Mouse (Mus musculus) Patski (cell line): ENCODE data around the gene Pitpnm2. TPM values are rescaled to one million over a fixed set of nuclear protein-coding genes. Genes with fewer than 3 reads are reported as not detected.
A peak's percentile ranks its signal among the peaks of the same experiment; 100 is the strongest.

Experiments
- ATAC-seq: fragments of 100-300 bp; one replicate; pipeline ENCODE4 v1.8.0; 2021
- CTCF ChIA-PET: fragments of 350-600 bp; sonication (Branson Sonifier 250); formaldehyde crosslinking; loops from one replicate; lab custom pipeline; 2022; ENCODE audit warnings: inconsistent platforms; lab: Charles Lee
- POLR2A ChIA-PET: fragments of 350-600 bp; sonication (Branson Sonifier 250); formaldehyde crosslinking; loops from one replicate; lab custom pipeline; 2022; ENCODE audit warnings: antibody characterized with exemption, inconsistent platforms; lab: Charles Lee
- DNase-seq: peaks from one replicate; pipeline ENCODE4 v3.0.0-alpha.2; 2011; ENCODE audit warnings: low read depth, low spot score
- H3K27me3 ChIP-seq: fragments of 371-371 bp; one replicate; pipeline ENCODE4 v1.5.1; 2021
- CTCF ChIP-seq: fragments of 100-300 bp; IDR thresholded peaks from one replicate; pipeline ENCODE4 v1.5.1; 2021
- in situ Hi-C: fragments of 300-500 bp; cut with MboI; formaldehyde crosslinking; loops from 3 replicates; pipeline ENCODE4 v1.11.1; 2018; ENCODE audit warnings: low pct_unique_long_range_greater_than_20kb, mixed read lengths
- polyA plus RNA-seq: library from polyadenylated mRNA; unstranded; gene quantifications from one replicate; pipeline ENCODE4 v1.2.3, GENCODE M21; 2021

Pitpnm2 gene
- polyA plus RNA-seq, 1 experiment from 2014 or later, result 33.3 TPM

- no peak for TF ChIP-seq CTCF
- no peaks in the 10 kb centered on the region for H3K27me3 ChIP-seq
- ChIA-PET POLR2A (interaction anchor here (1.0 kb wide), 1 partner anchor 29 kb away, joined by 3 read pairs; no protein-coding TSS in a partner anchor), CTCF (interaction anchor here (0.9 to 2.1 kb wide), 6 partner anchors 8 to 49 kb away, joined by 3 to 6 read pairs (median 4); no protein-coding TSS in a partner anchor)
- in situ Hi-C loops, result no loop called here
- ATAC-seq (peak; percentile 64), DNase-seq (no peak)
Observed at GRCm38 (mm10) chr5:124194386-124195084, 55.0 kb downstream of the Pitpnm2 start.

- H3K27me3 ChIP-seq, result no peaks in the 10 kb centered on the region
- no peak for TF ChIP-seq CTCF
- in situ Hi-C loops, result no loop called here
- CTCF ChIA-PET, result interaction anchor here (0.9 to 1.5 kb wide), 3 partner anchors 9 to 18 kb away, joined by 3 to 5 read pairs (median 4); no protein-coding TSS in a partner anchor
- DNase-seq, result no peak
- POLR2A ChIA-PET, result interaction anchor here (1.1 kb wide), 1 partner anchor 52 kb away, joined by 3 read pairs; no protein-coding TSS in a partner anchor
- ATAC-seq, result no peak
Observed at GRCm38 (mm10) chr5:124193286-124194112, 56.1 kb downstream of the Pitpnm2 start.

GRCm38 (mm10) chr5:124192726-124193285 lies 56.8 kb downstream of the Pitpnm2 start:
- in situ Hi-C loops, result no loop called here
- no peak for TF ChIP-seq CTCF

GRCm38 (mm10) chr5:124192251-124192710 lies 57.3 kb downstream of the Pitpnm2 start:
- H3K27me3 ChIP-seq, result no peaks in the 10 kb centered on the region
- ChIA-PET POLR2A (interaction anchor here (0.9 to 1.6 kb wide), 3 partner anchors 16 to 66 kb away, joined by 3 to 4 read pairs (median 4); no protein-coding TSS in a partner anchor), CTCF (interaction anchor here (0.9 kb wide), 1 partner anchor 16 kb away, joined by 5 read pairs; no protein-coding TSS in a partner anchor)
- ATAC-seq (no peak), DNase-seq (no peak)
- in situ Hi-C loops, result no loop called here
- TF ChIP-seq CTCF, result no peak

More at GRCm38 (mm10) chr5:124192726-124193285, 56.8 kb downstream of the Pitpnm2 start:
- no peak for DNase-seq
- H3K27me3 ChIP-seq, result no peaks in the 10 kb centered on the region
- ChIA-PET CTCF (interaction anchor here (0.9 kb wide), 1 partner anchor 17 kb away, joined by 5 read pairs; no protein-coding TSS in a partner anchor), POLR2A (interaction anchor here (1.1 to 1.6 kb wide), 2 partner anchors 16 to 52 kb away, joined by 3 to 4 read pairs; no protein-coding TSS in a partner anchor)
- ATAC-seq, result no peak

GRCm38 (mm10) chr5:124190146-124190870 lies 59.3 kb downstream of the Pitpnm2 start:
- in situ Hi-C loops, result no loop called here
- DNase-seq (no peak), ATAC-seq (no peak)
- ChIA-PET POLR2A (no interaction called here), CTCF (interaction anchor here (0.8 kb wide), 1 partner anchor 46 kb away, joined by 3 read pairs; no protein-coding TSS in a partner anchor)
- no peak for TF ChIP-seq CTCF
- H3K27me3 ChIP-seq, result no peaks in the 10 kb centered on the region

GRCm38 (mm10) chr5:124189572-124189981 lies 60.0 kb downstream of the Pitpnm2 start:
- TF ChIP-seq CTCF, result no peak
- in situ Hi-C loops, result no loop called here
- ChIA-PET POLR2A (no interaction called here), CTCF (interaction anchor here (1.0 to 2.3 kb wide), 3 partner anchors 18 to 34 kb away, joined by 3 to 7 read pairs (median 3); no protein-coding TSS in a partner anchor)
- ATAC-seq, result peak; percentile 63
- no peak for DNase-seq
- H3K27me3 ChIP-seq, result no peaks in the 10 kb centered on the region

GRCm38 (mm10) chr5:124187508-124188311 lies 61.9 kb downstream of the Pitpnm2 start:
- TF ChIP-seq CTCF, result no peak
- DNase-seq, result no peak
- ChIA-PET CTCF (interaction anchor here (2.3 kb wide), 1 partner anchor 21 kb away, joined by 7 read pairs; no protein-coding TSS in a partner anchor), POLR2A (interaction anchor here (2.1 kb wide), 1 partner anchor 13 kb away, joined by 6 read pairs; no protein-coding TSS in a partner anchor)
- no peaks in the 10 kb centered on the region for H3K27me3 ChIP-seq
- ATAC-seq, result no peak
- in situ Hi-C loops, result no loop called here

GRCm38 (mm10) chr5:124186981-124187507 lies 62.5 kb downstream of the Pitpnm2 start:
- in situ Hi-C loops, result no loop called here
- H3K27me3 ChIP-seq, result no peaks in the 10 kb centered on the region
- DNase-seq (no peak), ATAC-seq (no peak)
- CTCF ChIA-PET, result interaction anchor here (3.2 kb wide), 1 partner anchor 12 kb away, joined by 16 read pairs; no protein-coding TSS in a partner anchor
- POLR2A ChIA-PET, result interaction anchor here (2.1 kb wide), 1 partner anchor 12 kb away, joined by 6 read pairs; no protein-coding TSS in a partner anchor
- TF ChIP-seq CTCF, result no peak
